Mouse (Mus musculus) CD4-positive, CD25-positive, alpha-beta regulatory T cell, adult 4 months (primary cell): ENCODE results near the gene Eif3a. TPM values are rescaled to one million over a fixed set of nuclear protein-coding genes. Genes with fewer than 3 reads are reported as not detected.

Experiments
- ATAC-seq: one replicate; pipeline ENCODE4 v1.8.0; 2017
- polyA plus RNA-seq, 2 experiments: library from polyadenylated mRNA; unstranded; fragments of 100-300 nt; shearing (Covaris generic); gene quantifications; one replicate each; pipeline ENCODE4 v1.2.1; 2017

Eif3a gene
- polyA plus RNA-seq, 2 experiments from 2014 or later = 110 to 125 TPM

GRCm38 (mm10) chr19:60758896-60759835 is 31.3 kb downstream of the Eif3a start:
- ATAC-seq = no peak

GRCm38 (mm10) chr19:60757099-60757785 is 33.2 kb downstream of the Eif3a start:
- ATAC-seq = no peak

- peak; percentile 61 for ATAC-seq
Observed at GRCm38 (mm10) chr19:60756192-60757098, 34.0 kb downstream of the Eif3a start.

- peak; percentile 85 for ATAC-seq
Observed at GRCm38 (mm10) chr19:60755438-60756191, 34.8 kb downstream of the Eif3a start, which contains the start of gene Nanos1. TSS of gene Nanos1 (plus strand) at chr19:60755987.

- ATAC-seq = no peak
Observed at GRCm38 (mm10) chr19:60747801-60748200, 42.7 kb downstream of the Eif3a start.

GRCm38 (mm10) chr19:60743767-60744547 is 46.5 kb downstream of the Eif3a start:
- ATAC-seq = no peak

GRCm38 (mm10) chr19:60740560-60740959 is 49.9 kb downstream of the Eif3a start:
- ATAC-seq = no peak

GRCm38 (mm10) chr19:60731966-60732365 is 58.5 kb downstream of the Eif3a start:
- ATAC-seq = no peak

GRCm38 (mm10) chr19:60731299-60731698 is 59.2 kb downstream of the Eif3a start:
- no peak for ATAC-seq

GRCm38 (mm10) chr19:60730281-60730852 is 60.1 kb downstream of the Eif3a start:
- peak; percentile 78 for ATAC-seq

- no peak for ATAC-seq
Observed at GRCm38 (mm10) chr19:60716381-60716780, 74.1 kb downstream of the Eif3a start.

GRCm38 (mm10) chr19:60712577-60712976 is 77.9 kb downstream of the Eif3a start:
- no peak for ATAC-seq

Other genes starting within 250 kb of the Eif3a start
- 10 to 100 TPM; 27.7 to 33.3 TPM for gene Cacul1, start 209.6 kb downstream of the Eif3a start, polyA plus RNA-seq
- 1 to 10 TPM in 1 of 2 experiments, under 1 TPM in 1; 0.79 to 1.2 TPM for gene Nanos1, start 34.7 kb downstream of the Eif3a start, polyA plus RNA-seq
- gene Fam45a, start 20.9 kb upstream of the Eif3a start, polyA plus RNA-seq = 10 to 100 TPM; 56.0 to 64.3 TPM
- 1 to 10 TPM; 3.9 to 4.6 TPM for gene Sfxn4, start 70.8 kb upstream of the Eif3a start, polyA plus RNA-seq
- gene Prdx3, start 83.9 kb upstream of the Eif3a start, polyA plus RNA-seq = 100 to 1,000 TPM; 119 to 123 TPM
- 1 to 10 TPM; 1.8 to 2.5 TPM for gene Grk5, start 99.1 kb upstream of the Eif3a start, polyA plus RNA-seq